In the genomic region with DNA sequence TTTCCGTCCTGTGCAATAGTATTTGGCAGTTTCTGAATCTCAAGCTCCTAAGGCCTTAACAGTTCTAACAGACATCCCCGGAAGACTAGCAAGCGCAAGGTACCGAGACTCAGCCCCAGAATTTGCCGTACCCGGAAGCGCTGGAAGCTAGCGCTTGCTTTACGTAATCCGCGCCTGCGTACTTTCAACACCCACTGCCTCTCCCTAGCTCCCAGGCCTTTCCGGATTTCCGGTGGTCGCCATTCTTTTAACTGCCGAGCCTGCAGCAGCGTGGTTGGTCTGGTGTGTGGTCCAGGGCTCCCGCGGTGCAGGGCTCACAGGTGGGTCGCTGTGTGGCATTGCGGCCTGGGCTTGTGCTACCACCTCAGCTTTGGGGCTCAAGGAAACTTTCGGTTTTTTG, we compare ENCODE assay signal across 32 mouse cellular contexts. TPM values are rescaled to one million over a fixed set of nuclear protein-coding genes. Genes with fewer than 3 reads are reported as not detected.
A peak's percentile ranks its signal among the peaks of the same experiment; 100 is the strongest.
DNase-seq lines count a peak whose midpoint lies in the region; ATAC-seq and TF ChIP-seq lines count a peak whose summit lies in the region.
"Had no signal": no experiment of that assay in that cellular context is flagged by ENCODE, and none has a peak within 500 bp of the region (broad histone marks: within the 10 kb centered on the region; RNA-seq: fewer than 3 reads in every experiment).

Rpl39l (plus strand) TSS at position 222 of the 400 bp plus-strand sequence.

- no peak for DNase-seq in embryonic facial prominence, embryonic 10.5 days (ENCODE audit: low spot score)
- peak; percentile 72 for DNase-seq in ES-CJ7 (ENCODE audit: low read depth, low spot score)
- DNase-seq in embryonic facial prominence, embryonic 14.5 days (ENCODE audit: low spot score), result peak; percentile 12
- peak; percentile 84 for DNase-seq in testis, postnatal 14 days (ENCODE audit: low spot score)
- no peak for DNase-seq in thymus, adult 2 months
- DNase-seq: adrenal gland, postnatal 36 days; cerebellum, adult 9-11 months; gastrocnemius, postnatal 10 days; heart, postnatal 10 days; kidney, adult 8-10 months; kidney, postnatal 10 days; liver, embryonic 13.5 days; lung, adult 2 months; lung, postnatal 14 days; spleen, adult 18-20 months; thymus, postnatal 4 days had no signal

- no peak for TF ChIP-seq CTCF in thymus, adult 2 months (IDR thresholded peaks at IDR 0.05; ENCODE audit: borderline replicate concordance, control insufficient read depth, extremely low read depth, insufficient read depth, low read length, poor library complexity)

- H3K27ac ChIP-seq in embryonic facial prominence, embryonic 13.5 days, result 0 out of 2 replicates have a peak within 1 kb of the TSS, but pooled peaks have one; percentile 22
- H3K27ac ChIP-seq in embryonic facial prominence, embryonic 10.5 days (replicated peaks), result no peak within 1 kb of the TSS
- H3K27ac ChIP-seq in embryonic facial prominence, embryonic 14.5 days (replicated peaks; ENCODE audit: low read depth, low read length), result no peak within 1 kb of the TSS
- H3K27ac ChIP-seq in thymus, adult 2 months (ENCODE audit: control insufficient read depth, insufficient read depth, low read length), result no peak within 1 kb of the TSS
- H3K27ac ChIP-seq: forebrain, embryonic 15.5 days; hindbrain, embryonic 10.5 days; intestine, embryonic 15.5 days; liver, embryonic 13.5 days; midbrain, embryonic 13.5 days had no signal

- H3K4me3 ChIP-seq in embryonic facial prominence, embryonic 13.5 days, result no peak within 1 kb of the TSS
- no peak within 1 kb of the TSS for H3K4me3 ChIP-seq in embryonic facial prominence, embryonic 10.5 days
- H3K4me3 ChIP-seq in embryonic facial prominence, embryonic 14.5 days (ENCODE audit: low read depth, low read length), result no peak within 1 kb of the TSS
- H3K4me3 ChIP-seq in thymus, adult 2 months (ENCODE audit: control insufficient read depth, insufficient read depth, low read length), result no peak within 1 kb of the TSS
- H3K4me3 ChIP-seq: forebrain, embryonic 15.5 days; heart, embryonic 12.5 days; hindbrain, embryonic 10.5 days; intestine, embryonic 15.5 days; liver, embryonic 13.5 days; megakaryocyte, embryonic 14.5 days; midbrain, embryonic 13.5 days had no signal

- H3K9me3 ChIP-seq in embryonic facial prominence, embryonic 13.5 days, result peaks cover 3% of the 10 kb centered on the region; the same call in 1 of the 2 replicates
- H3K9me3 ChIP-seq in embryonic facial prominence, embryonic 10.5 days, result peaks cover 6% of the 10 kb centered on the region; the same call in 1 of the 2 replicates
- H3K9me3 ChIP-seq in embryonic facial prominence, embryonic 14.5 days (ENCODE audit: control insufficient read depth, low read length), result no peaks in the 10 kb centered on the region
- H3K9me3 ChIP-seq: forebrain, embryonic 15.5 days; heart, embryonic 12.5 days; intestine, embryonic 15.5 days; midbrain, embryonic 13.5 days had no signal

- no peaks in the 10 kb centered on the region for H3K27me3 ChIP-seq in embryonic facial prominence, embryonic 13.5 days
- no peaks in the 10 kb centered on the region for H3K27me3 ChIP-seq in embryonic facial prominence, embryonic 10.5 days (replicated peaks; ENCODE audit: low read depth, poor library complexity, severe bottlenecking)
- no peaks in the 10 kb centered on the region for H3K27me3 ChIP-seq in embryonic facial prominence, embryonic 14.5 days (replicated peaks; ENCODE audit: control insufficient read depth, insufficient read depth, low read length)
- H3K27me3 ChIP-seq in thymus, adult 2 months (ENCODE audit: control insufficient read depth, insufficient read depth, low read length), result no peaks in the 10 kb centered on the region
- H3K27me3 ChIP-seq: forebrain, embryonic 15.5 days; heart, embryonic 12.5 days; intestine, embryonic 15.5 days; liver, embryonic 13.5 days; megakaryocyte, embryonic 14.5 days; midbrain, embryonic 13.5 days; Patski had no signal

- no peaks in the 10 kb centered on the region for H3K36me3 ChIP-seq in embryonic facial prominence, embryonic 13.5 days
- no peaks in the 10 kb centered on the region for H3K36me3 ChIP-seq in embryonic facial prominence, embryonic 10.5 days (replicated peaks)
- H3K36me3 ChIP-seq in embryonic facial prominence, embryonic 14.5 days (ENCODE audit: control insufficient read depth, insufficient read depth, low read length), result no peaks in the 10 kb centered on the region
- no peaks in the 10 kb centered on the region for H3K36me3 ChIP-seq in thymus, adult 2 months (ENCODE audit: control insufficient read depth, insufficient read depth, low read length)
- H3K36me3 ChIP-seq: forebrain, embryonic 15.5 days; heart, embryonic 12.5 days; hindbrain, embryonic 10.5 days; intestine, embryonic 15.5 days; liver, embryonic 13.5 days; midbrain, embryonic 13.5 days had no signal

- no peaks in the 10 kb centered on the region for H3K4me1 ChIP-seq in embryonic facial prominence, embryonic 13.5 days
- no peaks in the 10 kb centered on the region for H3K4me1 ChIP-seq in embryonic facial prominence, embryonic 10.5 days
- no peaks in the 10 kb centered on the region for H3K4me1 ChIP-seq in embryonic facial prominence, embryonic 14.5 days (ENCODE audit: control insufficient read depth, insufficient read depth, low read length)
- H3K4me1 ChIP-seq in thymus, adult 2 months (replicated peaks; ENCODE audit: control insufficient read depth, insufficient read depth, low read length), result no peaks in the 10 kb centered on the region
- H3K4me1 ChIP-seq: forebrain, embryonic 15.5 days; heart, embryonic 12.5 days; hindbrain, embryonic 10.5 days; intestine, embryonic 15.5 days; liver, embryonic 13.5 days; megakaryocyte, embryonic 14.5 days; midbrain, embryonic 13.5 days had no signal

- ATAC-seq in embryonic facial prominence, embryonic 13.5 days (ENCODE audit: insufficient number of reproducible peaks, insufficient read depth, low FRiP score, low TSS enrichment, low read depth), result no peak
- no peak for ATAC-seq in embryonic facial prominence, embryonic 14.5 days (ENCODE audit: low read depth)
- no peak for ATAC-seq in megakaryocyte progenitor cell, adult 5-6 weeks (replicated peaks; ENCODE audit: poor library complexity)
- ATAC-seq: forebrain, embryonic 15.5 days; hindbrain, embryonic 16.5 days; intestine, embryonic 15.5 days; midbrain, embryonic 13.5 days; Patski had no signal

- TF ChIP-seq POLR2A in thymus, adult 2 months (IDR thresholded peaks at IDR 0.05; ENCODE audit: control insufficient read depth, extremely low read depth, insufficient read depth, low read length, poor library complexity), result no peak

- no peak within 1 kb of the TSS for H3K9ac ChIP-seq in embryonic facial prominence, embryonic 13.5 days
- no peak within 1 kb of the TSS for H3K9ac ChIP-seq in embryonic facial prominence, embryonic 14.5 days (ENCODE audit: low read depth, low read length)
- H3K9ac ChIP-seq: forebrain, embryonic 15.5 days; heart, embryonic 12.5 days; intestine, embryonic 15.5 days; liver, embryonic 13.5 days; midbrain, embryonic 13.5 days had no signal

- WGBS in embryonic facial prominence, embryonic 13.5 days, result 78% methylated on average over 22 of the region's 22 CpGs
- WGBS in embryonic facial prominence, embryonic 10.5 days, result 87% methylated on average over 22 of the region's 22 CpGs
- WGBS in embryonic facial prominence, embryonic 14.5 days, result 80% methylated on average over 22 of the region's 22 CpGs
- WGBS in thymus, adult 2 months, result 89% methylated on average over 22 of the region's 22 CpGs

- no peak within 1 kb of the TSS for H3K4me2 ChIP-seq in embryonic facial prominence, embryonic 13.5 days
- H3K4me2 ChIP-seq in embryonic facial prominence, embryonic 14.5 days (ENCODE audit: low read depth, low read length), result no peak within 1 kb of the TSS
- H3K4me2 ChIP-seq: forebrain, embryonic 15.5 days; heart, embryonic 12.5 days; intestine, embryonic 15.5 days; liver, embryonic 13.5 days; midbrain, embryonic 13.5 days had no signal

RNA-seq across cellular contexts. Expression of gene Rpl39l, which starts in this region (rescaled TPM):
- 1.9 and 4.7 TPM in 2 replicates for polyA plus RNA-seq in embryonic facial prominence, embryonic 13.5 days (2015; fragmentation: Nextera tagmentation; extraction: Ambion mirVana)
- 0.30 TPM in 1 of 2 replicates, not detected in the other for polyA plus RNA-seq in embryonic facial prominence, embryonic 10.5 days (2016; fragmentation: Nextera tagmentation; extraction: Ambion mirVana)
- 11.6 and 12.4 TPM in 2 replicates for polyA plus RNA-seq in embryonic facial prominence, embryonic 14.5 days (2014; fragmentation: Nextera tagmentation; extraction: Ambion mirVana)
- total RNA-seq in megakaryocyte progenitor cell, adult 5-6 weeks (2015), result 0.51 and 0.72 TPM in 2 replicates
- not detected in 2 replicates for total RNA-seq in megakaryocyte progenitor cell, adult 5-6 weeks (2017)
- polyA plus RNA-seq in thymus, adult 2 months (2012; rRNA removed), result 0.29 and 0.49 TPM in 2 replicates
- total RNA-seq: adrenal gland, postnatal 36 days; granulocyte monocyte progenitor cell, adult 5-6 weeks; heart, postnatal 10 days; layer of hippocampus, adult 18-20 months; layer of hippocampus, postnatal 14 days; monocyte, adult 5-6 weeks had no signal
- polyA plus RNA-seq: embryonic facial prominence, embryonic 11.5 days; forebrain, embryonic 15.5 days; hindbrain, embryonic 16.5 days; intestine, embryonic 15.5 days; lung, adult 2 months; midbrain, embryonic 13.5 days; neural tube, embryonic 11.5 days; Patski had no signal

Comparison
In these comparisons a context has a peak if more than half of its experiments do, and no peak if none do; other contexts are left out.
1. DNase-seq: peak in ES-CJ7 (single experiment), embryonic facial prominence, embryonic 14.5 days (single experiment) and testis, postnatal 14 days (single experiment); none in embryonic facial prominence, embryonic 10.5 days (single experiment) and thymus, adult 2 months (single experiment).